Mouse (Mus musculus) olfactory bulb, adult 2 months (tissue): ENCODE results near the gene Hoxb13.

Experiments used
- CTCF ChIP-seq: fragments of 200-500 bp; IDR thresholded peaks from 2 replicates; pipeline ENCODE4 v1.5.1; 2012; ENCODE audit warnings: low read depth, mild to moderate bottlenecking, low read length, moderate library complexity; ENCODE audit not compliant: insufficient read depth
- POLR2A ChIP-seq: fragments of 200-500 bp; IDR thresholded peaks from 2 replicates; pipeline ENCODE4 v1.6.1; 2012; ENCODE audit warnings: mild to moderate bottlenecking, low read depth, low read length, moderate library complexity; ENCODE audit not compliant: insufficient read depth

- TF ChIP-seq CTCF (no peak), POLR2A (no peak)
Observed at GRCm38 (mm10) chr11:96178911-96179503, 15.1 kb upstream of the Hoxb13 start.
